Mouse (Mus musculus) kidney, adult 9 months (tissue): ENCODE measurements at regions not wholly inside any gene's neighbourhood (a gene's known extent, or its start where the extent isn't known, plus 50 kb on each side); places are given as distances from the start of the nearest gene placed in this dataset.

Experiments
- DNase-seq: peaks from one replicate; pipeline ENCODE4 v3.0.0; 2022

- peak; percentile 23 for DNase-seq
Observed at GRCm38 (mm10) chr8:8826801-8827200, 136.5 kb upstream of the Arglu1 start.

GRCm38 (mm10) chr8:8824886-8825285 is 134.6 kb upstream of the Arglu1 start:
- DNase-seq = no peak

- no peak for DNase-seq
Observed at GRCm38 (mm10) chr8:8821119-8821518, 130.8 kb upstream of the Arglu1 start.

- DNase-seq = no peak
Observed at GRCm38 (mm10) chr8:8820614-8821013, 130.3 kb upstream of the Arglu1 start.

- DNase-seq = peak; percentile 71
Observed at GRCm38 (mm10) chr8:8819233-8819931, 129.1 kb upstream of the Arglu1 start.

- DNase-seq = no peak
Observed at GRCm38 (mm10) chr8:8812807-8813167, 122.5 kb upstream of the Arglu1 start.

- no peak for DNase-seq
Observed at GRCm38 (mm10) chr8:8812051-8812806, 121.9 kb upstream of the Arglu1 start.

GRCm38 (mm10) chr8:8810928-8811327 is 120.6 kb upstream of the Arglu1 start:
- peak; percentile 46 for DNase-seq

- peak; percentile 69 for DNase-seq
Observed at GRCm38 (mm10) chr8:8809835-8810439, 119.6 kb upstream of the Arglu1 start.

- DNase-seq = no peak
Observed at GRCm38 (mm10) chr8:8809349-8809748, 119.0 kb upstream of the Arglu1 start.

GRCm38 (mm10) chr8:8802761-8803340 is 112.5 kb upstream of the Arglu1 start:
- DNase-seq = no peak

- DNase-seq = no peak
Observed at GRCm38 (mm10) chr8:8802317-8802716, 112.0 kb upstream of the Arglu1 start.

GRCm38 (mm10) chr8:8801578-8801977 is 111.3 kb upstream of the Arglu1 start:
- no peak for DNase-seq

GRCm38 (mm10) chr8:8797521-8797920 is 107.2 kb upstream of the Arglu1 start:
- no peak for DNase-seq

GRCm38 (mm10) chr8:8796951-8797350 is 106.6 kb upstream of the Arglu1 start:
- no peak for DNase-seq

- no peak for DNase-seq
Observed at GRCm38 (mm10) chr8:8794711-8795110, 104.4 kb upstream of the Arglu1 start.

GRCm38 (mm10) chr8:8779931-8780330 is 89.6 kb upstream of the Arglu1 start:
- no peak for DNase-seq

- DNase-seq = no peak
Observed at GRCm38 (mm10) chr8:8774496-8775015, 84.2 kb upstream of the Arglu1 start.

GRCm38 (mm10) chr8:8772424-8772823 is 82.1 kb upstream of the Arglu1 start:
- no peak for DNase-seq

- DNase-seq = no peak
Observed at GRCm38 (mm10) chr8:8770397-8770796, 80.1 kb upstream of the Arglu1 start.

- no peak for DNase-seq
Observed at GRCm38 (mm10) chr8:8762354-8762753, 72.0 kb upstream of the Arglu1 start.

- no peak for DNase-seq
Observed at GRCm38 (mm10) chr8:8758283-8758682, 68.0 kb upstream of the Arglu1 start.

- no peak for DNase-seq
Observed at GRCm38 (mm10) chr8:8751208-8751607, 60.9 kb upstream of the Arglu1 start.
